Mouse (Mus musculus): Measurements from ENCODE around the gene Col3a1.

DNA sequence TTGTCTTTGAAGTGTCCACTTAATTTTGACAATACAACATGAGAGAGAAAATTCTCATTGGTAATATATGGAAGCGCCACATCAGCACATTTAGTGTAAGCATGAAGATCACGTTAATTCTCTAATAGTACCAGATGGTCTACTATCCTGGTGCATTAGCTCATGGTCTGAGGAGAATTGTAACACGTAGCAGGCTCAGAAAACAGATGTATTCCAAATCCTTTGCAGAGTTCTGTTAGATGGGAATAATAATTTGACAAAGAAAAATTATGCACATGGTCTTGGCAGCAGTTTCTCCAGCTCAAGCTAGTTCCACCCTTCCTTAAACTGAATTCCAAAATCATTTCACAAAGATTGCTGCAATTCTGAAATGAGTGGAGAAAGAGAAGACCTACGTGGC lies 21.3 kb upstream of the Col3a1 start:
- TF ChIP-seq POLR2A (IDR thresholded peaks at IDR 0.05; ENCODE audit: low read depth, low read length) = no peak
- no peak for TF ChIP-seq CTCF (IDR thresholded peaks at IDR 0.05; ENCODE audit: extremely low read depth, insufficient read depth, insufficient read length, insufficient replicate concordance)
